Mouse (Mus musculus) inflammation-experienced regulatory T-cells, adult 6 months (primary cell): ENCODE results near the gene Itpr3. TPM values are rescaled to one million over a fixed set of nuclear protein-coding genes. Genes with fewer than 3 reads are reported as not detected.

Experiments
- ATAC-seq: one replicate; pipeline ENCODE4 v1.8.0; 2017
- polyA plus RNA-seq, 3 experiments: library from polyadenylated mRNA; unstranded; fragments of 100-300 nt; shearing (Covaris generic); gene quantifications; one replicate each; pipeline ENCODE4 v1.2.1; 2017

The Itpr3 gene
- polyA plus RNA-seq, 3 experiments from 2014 or later, result 3.9 to 8.2 (median 7.1) TPM

DNA sequence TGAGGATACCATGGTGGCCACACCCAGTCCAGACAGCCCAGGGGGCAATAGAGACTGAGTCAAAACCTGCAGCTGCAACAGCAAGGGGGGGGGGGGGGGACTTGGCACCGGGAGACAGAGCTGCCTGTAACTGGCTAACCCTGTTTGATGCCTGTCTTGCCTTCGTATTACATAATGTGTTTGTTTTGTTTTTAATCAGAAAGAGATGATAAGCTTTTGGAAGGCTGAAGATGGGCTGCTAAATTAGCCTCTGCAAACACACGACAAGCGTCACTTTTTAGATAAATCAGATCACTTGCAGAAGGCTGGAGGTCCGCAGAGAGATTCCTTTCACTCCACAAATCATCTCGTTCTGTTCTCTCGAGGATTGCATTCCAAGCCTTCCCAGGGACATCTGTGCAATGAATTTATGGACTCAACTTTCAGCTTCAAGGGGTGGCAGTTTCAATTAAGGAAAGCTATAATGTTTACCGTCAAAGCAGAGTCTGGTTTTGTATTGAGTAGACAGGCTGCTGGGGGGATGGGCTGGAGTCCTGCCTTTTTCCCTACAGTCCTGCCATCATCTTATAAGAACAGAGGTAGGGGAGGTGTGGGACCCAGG lies 89.3 kb downstream of the Itpr3 start:
- no peak for ATAC-seq

DNA sequence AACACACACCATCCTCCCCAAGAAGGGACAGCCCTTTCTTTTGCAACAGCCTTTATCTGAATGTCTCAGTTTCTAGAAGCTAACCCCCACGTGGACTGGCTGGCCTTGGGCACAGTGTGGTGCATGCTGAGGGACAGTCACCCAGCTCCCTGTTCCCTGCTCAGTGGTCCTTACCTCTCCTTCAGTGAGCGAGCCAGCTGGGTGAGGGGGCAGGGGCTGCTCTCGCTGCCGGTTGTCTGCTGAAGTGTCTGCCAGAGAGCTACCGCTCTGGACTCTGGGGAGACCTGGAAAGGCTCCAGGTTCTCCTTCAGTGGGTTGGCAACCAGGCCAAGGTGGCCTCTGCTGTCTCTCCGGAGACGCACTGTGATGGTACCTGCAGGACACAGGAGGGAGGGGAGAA lies 93.8 kb downstream of the Itpr3 start:
- no peak for ATAC-seq

DNA sequence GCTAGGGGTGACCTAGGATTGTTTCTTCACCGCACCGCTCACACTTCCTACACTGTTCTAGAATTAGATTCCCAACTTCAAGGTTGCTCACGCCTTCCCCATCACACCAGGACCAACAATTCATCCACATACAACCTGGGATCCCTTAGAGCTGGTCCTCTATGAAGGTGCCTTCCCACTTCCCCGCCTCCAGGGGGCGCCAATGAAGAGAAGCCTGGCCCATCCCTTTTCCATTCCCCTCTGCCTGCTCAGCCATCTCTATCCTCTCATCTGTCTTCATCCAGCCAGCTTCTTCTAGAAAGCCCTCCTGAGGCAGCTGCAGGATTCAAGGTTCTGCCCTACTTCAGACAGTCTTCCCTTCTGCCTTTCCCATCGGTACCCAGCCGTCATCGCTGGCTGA lies 94.3 kb downstream of the Itpr3 start:
- ATAC-seq, result no peak

DNA sequence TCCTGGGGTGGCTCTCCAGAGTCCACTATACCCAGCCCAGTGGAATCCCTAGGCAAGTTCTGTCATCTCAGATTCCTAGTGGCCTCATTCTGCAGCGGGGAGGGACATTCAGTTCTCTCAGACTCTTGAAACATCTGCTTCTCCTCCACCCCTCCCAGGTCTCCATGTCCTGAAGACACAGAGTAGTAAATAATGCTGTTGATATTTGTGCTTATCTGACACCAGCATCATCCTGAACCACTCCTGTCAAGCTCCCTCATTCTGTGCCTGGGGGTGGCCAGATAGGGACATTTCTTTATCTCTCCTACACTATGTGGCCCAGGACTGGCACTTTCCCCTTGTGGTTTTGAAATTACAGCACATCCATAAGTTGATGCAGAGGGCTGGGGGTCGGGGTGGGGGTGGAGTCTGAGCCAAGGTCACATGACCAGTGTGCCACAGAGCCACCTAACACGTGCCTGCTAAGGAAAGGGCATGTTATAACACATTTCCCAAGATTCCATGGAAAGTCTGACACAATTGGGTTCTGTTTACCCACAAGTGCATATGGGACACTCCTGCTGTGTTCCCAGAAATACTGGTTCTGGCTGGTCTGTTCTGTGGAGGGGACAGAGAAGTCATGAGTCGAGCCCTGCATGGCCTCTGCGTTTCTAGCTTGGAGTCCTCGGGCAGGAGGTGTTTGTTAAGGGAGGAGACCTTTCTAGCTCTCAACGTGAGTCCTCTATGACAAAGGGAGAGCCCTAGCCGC lies 96.0 kb downstream of the Itpr3 start:
- no peak for ATAC-seq

DNA sequence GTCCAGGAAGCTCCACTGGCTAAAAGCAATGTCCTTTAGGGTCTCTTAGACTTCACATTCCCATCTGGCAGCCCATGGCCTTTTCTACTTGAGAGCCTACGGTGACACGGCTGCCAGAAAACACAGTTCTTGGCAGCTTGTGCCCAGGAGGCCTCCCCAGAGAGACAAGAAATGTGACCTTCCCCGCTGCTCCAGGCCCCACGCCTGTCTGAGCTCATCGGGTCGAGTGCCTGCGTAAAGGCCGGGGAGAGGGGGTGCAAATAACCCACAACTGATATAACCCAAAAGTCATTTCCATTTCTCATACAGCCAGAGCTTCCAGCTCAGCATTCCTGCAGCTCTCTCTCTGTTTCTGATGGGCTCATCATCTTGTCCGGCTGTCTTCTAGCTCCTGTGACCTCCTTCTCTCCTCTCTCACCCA lies 96.7 kb downstream of the Itpr3 start:
- ATAC-seq, result no peak

DNA sequence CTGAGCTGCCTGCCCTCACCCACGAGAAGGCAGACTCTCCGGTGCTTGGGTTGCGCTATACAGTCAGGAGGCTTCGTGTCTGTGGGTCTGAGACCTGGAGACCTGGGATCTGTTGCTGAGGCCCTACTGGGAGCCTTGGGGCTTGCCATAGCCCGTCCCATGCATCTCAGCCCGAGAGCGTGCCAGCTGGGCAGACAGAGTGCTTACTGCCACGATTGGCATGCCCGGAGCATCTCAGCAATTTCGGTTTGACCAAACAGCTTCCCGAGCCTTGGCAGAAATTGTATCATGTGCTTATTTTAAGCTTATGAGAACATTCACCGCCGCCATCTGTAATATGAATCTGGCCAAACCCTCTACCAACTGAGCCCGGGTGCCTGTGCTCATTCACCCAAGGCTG lies 97.2 kb downstream of the Itpr3 start:
- no peak for ATAC-seq

DNA sequence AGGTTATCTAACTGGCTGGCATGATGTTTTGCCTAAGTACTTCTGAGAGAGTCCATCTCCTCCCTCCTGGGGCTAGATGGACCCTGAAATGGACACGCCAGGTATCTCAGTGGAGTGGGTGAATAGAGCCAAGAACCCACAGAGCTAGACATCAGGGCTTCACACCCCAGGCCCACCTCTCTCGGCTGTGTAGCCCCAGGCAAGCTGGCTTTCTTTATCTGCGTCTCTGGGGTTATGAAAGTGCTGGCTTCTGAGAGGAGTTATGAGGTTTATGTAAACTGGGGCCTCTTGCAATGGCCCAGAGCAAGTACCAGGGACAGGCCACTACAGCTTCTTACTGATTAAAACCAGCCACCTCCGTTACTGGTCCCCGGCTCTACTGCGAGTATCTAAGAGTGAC lies 97.8 kb downstream of the Itpr3 start:
- no peak for ATAC-seq

DNA sequence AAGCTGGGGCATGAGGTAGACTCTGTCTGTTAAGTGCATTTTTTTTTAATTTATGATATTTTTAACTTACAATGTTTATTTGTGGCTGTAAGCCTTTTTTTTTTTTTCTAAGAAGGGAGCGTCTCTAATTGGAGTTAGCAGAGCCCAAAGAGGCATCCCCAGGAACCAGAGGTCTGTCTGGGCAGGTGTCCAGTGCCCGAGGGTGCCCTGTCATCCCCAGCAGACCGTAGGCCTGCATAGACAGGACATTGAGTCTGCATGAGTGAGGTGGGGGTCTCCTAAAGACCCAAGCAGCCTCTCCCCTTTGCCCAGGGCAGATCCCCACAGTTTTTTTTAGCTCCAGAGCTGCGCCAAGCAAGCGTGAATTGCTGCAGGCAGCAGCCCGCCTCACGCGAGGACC lies 98.6 kb downstream of the Itpr3 start:
- no peak for ATAC-seq

DNA sequence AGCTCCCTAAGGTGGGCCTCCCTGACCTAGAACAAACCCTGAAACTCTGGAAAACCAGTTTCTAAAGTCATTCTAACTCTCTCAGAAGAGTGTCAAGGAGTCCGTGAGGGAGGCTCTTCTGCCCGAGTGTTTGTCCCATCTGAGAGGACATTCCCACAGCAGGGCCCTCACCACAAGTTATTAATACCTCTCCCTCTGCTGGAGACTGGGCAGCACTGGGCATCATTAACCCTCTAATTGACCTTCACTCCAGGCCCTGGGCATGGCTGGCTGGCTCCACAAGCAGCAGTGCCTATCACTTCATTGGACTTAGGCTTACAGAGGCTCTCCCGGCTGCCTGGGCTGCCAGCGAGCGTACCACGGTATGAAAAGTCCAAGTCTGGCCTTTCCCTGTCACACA lies 101.3 kb downstream of the Itpr3 start:
- no peak for ATAC-seq

DNA sequence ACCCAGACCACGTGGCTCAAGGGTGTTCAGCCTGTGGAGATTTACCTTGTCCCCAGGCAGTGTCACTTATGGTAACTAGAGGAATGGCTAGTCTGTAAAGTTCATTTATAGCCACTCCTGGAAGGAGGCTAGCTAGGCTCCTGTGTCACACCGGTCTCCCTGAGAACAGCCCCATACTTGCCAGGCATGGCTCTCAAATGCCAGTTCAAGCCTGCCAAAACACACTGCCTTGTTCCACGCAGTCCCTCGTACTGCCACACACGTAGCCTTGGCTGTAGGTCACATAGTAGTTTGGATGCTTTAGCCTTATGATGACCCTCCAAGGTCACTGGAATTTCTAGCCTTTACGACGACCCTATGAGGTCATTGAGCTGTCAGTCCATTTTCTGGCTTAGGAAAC lies 102.1 kb downstream of the Itpr3 start:
- ATAC-seq, result no peak

DNA sequence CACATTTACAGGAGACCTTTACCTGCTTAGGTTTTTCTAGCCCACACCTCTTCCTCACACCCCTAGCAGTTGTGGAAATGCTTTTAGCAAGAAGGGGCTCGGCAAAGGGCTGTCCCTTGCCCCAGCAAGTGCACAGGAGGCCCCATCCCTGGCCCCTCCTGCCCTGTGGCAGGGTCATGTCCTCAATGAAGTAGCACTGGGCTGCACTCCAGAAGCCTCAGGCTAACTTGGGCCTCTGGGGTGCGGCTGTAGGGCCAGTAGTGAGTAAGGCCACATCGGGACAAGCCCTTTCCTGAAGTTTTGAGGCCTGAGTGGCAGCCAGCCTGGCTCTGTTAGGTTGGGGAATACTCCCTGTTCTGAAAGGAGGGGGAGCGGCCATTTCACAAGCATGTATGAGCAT lies 103.8 kb downstream of the Itpr3 start:
- ATAC-seq, result no peak

DNA sequence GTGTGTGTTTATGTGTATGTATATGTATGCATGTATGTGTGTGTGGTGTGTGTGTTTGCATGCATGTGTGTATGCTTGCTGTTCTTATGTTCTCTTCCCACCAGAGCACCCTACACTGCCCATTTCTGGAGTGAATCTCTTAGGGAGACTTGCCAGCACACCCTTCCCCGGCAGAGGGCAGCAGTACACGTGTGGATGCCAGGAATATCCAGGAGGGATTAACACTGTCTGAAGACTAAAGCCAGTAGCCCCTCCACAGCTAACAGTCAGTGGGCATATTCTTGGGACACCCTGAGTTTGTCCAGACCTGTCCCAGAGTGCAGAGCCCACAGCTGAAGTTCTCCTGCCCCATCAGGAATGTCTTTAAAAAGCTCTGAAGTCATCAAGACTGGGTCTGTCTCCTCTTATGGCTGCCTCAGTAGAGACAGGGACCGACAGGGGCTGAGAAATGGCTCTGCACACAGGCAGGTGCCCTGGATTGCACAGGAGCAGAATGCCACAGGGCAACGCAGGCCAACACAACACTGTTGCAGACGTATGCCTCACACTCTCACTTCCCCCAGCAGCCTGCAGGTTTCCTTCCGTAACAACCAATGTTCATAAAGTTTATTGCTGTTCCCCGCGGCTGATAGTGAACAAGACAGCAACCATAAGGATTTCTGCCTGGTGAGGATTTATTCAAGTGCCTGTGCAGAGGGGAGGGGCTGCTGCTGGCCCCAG lies 108.1 kb downstream of the Itpr3 start:
- ATAC-seq, result no peak

DNA sequence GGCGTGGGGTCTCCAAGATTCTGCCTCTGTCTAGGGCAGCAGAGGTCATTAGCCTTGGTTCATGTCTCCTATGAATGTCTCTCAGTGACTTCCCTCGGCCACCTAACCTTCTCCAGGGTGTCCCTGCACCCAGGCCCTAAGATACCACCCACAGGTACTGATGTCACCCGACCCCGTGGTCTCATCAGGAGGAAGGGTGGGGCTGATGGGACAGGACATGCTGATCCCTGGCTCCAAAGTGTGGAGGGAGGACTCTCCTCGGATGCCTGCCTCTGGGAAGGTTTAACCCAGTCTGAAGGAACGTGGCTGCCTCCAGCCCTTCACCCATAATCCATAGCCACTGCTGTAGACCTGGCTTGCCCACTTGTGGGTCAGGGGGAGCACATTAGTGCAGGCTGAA lies 109.8 kb downstream of the Itpr3 start:
- no peak for ATAC-seq

DNA sequence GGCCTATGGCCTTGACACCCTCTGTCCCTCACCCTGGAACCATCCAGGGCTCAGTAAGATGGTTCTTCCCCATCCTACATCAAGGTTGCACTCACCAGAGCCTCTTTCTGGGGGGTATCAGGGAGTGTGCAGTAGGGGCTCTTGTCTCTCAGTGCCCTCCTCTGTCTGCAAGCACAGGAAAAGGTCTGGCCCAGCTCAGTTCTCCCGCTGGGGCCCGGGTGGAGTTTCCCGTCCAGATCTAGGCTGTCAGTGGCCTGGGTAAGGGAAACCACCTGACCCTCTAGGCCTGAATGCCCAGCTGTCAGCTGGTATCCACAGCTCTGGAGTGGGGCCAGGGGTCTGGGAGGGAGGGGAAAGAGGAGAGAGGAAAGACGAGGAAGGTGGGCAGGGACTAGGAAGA lies 110.4 kb downstream of the Itpr3 start, which contains the start of gene Ip6k3:
Ip6k3 (minus strand) TSS at position 251 of the 400 bp plus-strand sequence.
- no peak for ATAC-seq

DNA sequence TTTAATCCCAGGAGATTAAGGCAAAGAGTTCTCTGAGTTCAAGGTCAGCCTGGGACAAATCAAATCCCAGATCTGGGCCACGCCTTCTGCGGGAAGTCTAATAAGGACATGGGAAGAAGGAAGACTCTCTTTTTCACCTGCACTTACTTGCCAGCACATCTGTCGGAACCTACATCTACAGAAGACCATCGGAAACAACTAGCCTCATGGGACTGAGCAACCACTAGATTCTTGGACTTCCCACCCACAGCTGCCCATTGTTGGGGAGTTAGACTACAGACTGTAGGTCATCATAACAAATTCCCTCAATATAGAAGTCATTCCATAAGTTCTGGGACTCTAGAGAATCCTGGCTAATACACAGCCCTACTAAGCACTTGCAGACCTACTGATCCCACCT lies 111.5 kb downstream of the Itpr3 start:
- ATAC-seq, result no peak

DNA sequence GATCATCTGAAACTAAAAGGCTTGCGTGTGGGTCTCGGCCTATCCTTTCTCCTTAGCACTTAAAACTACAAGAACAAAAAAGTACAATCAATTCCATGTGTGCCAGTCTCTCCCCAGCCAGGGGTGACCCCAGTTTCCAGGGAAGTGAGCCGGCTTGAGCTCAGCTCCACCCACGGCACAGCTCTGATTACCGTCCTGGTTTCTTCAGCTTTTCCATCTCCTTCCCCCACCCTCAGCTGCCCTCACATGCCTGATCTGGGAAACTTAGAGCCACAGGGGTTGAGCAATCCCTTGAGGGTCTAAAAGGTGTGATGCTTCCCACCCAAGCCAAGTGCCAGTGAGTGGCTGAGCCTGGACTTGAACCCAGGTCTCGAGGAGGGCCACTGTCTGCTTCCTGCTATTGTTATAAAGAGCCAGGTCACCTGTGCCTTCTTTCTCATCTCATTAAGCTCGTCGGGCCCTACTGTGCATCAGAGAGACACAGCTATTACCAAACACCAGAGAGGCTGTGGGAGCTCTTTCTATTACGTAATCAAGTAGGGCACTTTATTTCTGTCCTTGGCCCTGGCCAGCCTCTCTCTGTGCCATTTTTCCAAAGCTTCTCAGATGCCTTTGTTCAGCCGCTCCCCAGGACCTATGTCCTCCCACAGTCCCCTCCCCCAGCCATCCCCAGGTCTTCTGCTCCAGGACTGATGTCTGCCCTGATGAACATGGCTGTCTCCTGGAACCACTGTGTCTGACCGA lies 113.0 kb downstream of the Itpr3 start:
- ATAC-seq, result no peak

DNA sequence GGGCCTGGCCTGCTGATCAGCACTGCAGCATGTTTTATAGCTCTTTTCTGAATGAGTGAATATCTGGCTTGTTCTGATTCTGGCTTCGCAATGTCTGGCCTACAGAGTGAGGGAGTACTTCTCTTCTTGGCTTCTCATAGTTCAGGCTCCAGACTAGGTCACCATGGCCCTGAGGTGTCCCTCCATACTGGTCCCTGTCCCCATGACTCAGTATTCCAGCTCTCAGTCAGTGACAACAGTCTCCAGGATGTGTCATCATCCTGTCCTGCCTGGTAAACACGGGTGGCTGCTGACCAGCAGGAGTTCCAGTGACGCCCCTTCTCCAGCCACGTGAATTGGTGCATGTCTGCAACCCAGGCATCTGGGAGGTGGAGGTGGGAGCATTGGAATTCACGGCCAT lies 114.0 kb downstream of the Itpr3 start:
- no peak for ATAC-seq

Other genes starting within 250 kb of the Itpr3 start
- not detected for gene Nkx2-5, start 212.3 kb upstream of the Itpr3 start, polyA plus RNA-seq
- gene Kifc5b, start 140.2 kb upstream of the Itpr3 start, polyA plus RNA-seq, result 1 to 10 TPM; 1.2 to 5.3 (median 4.0) TPM
- 10 to 100 TPM in 2 of 3 experiments, 1 to 10 TPM in 1; 8.2 to 17.5 (median 14.2) TPM for gene Phf1, start 124.3 kb upstream of the Itpr3 start, polyA plus RNA-seq
- gene Cuta, start 117.7 kb upstream of the Itpr3 start, polyA plus RNA-seq, result 100 to 1,000 TPM; 132 to 166 (median 135) TPM
- gene Syngap1, start 116.1 kb upstream of the Itpr3 start, polyA plus RNA-seq, result not detected
- gene Zbtb9, start 84.1 kb upstream of the Itpr3 start, polyA plus RNA-seq, result 10 to 100 TPM in 1 of 3 experiments, 1 to 10 TPM in 2; 9.0 to 11.1 (median 9.3) TPM
- 10 to 100 TPM in 1 of 3 experiments, 1 to 10 TPM in 2; 5.1 to 23.3 (median 6.8) TPM for gene Bak1, start 28.3 kb upstream of the Itpr3 start, polyA plus RNA-seq
- 100 to 1,000 TPM; 123 to 139 (median 128) TPM for gene Uqcc2, start 76.6 kb downstream of the Itpr3 start, polyA plus RNA-seq
- not detected for gene Ip6k3, start 110.5 kb downstream of the Itpr3 start, polyA plus RNA-seq
- gene Lemd2, start 147.2 kb downstream of the Itpr3 start, polyA plus RNA-seq, result 10 to 100 TPM in 2 of 3 experiments, 1 to 10 TPM in 1; 9.2 to 13.0 (median 11.9) TPM